Mouse (Mus musculus) heart, embryonic 16.5 days (tissue): ENCODE measurements around the gene Zfp385b. TPM values are rescaled to one million over a fixed set of nuclear protein-coding genes. Genes with fewer than 3 reads are reported as not detected.

Experiments used
- ATAC-seq: fragments of 200-750 bp; cut with Nextera tagmentation; replicated peaks from 2 replicates; pipeline ENCODE4 v1.8.0; 2017; ENCODE audit warnings: moderate number of reproducible peaks; ENCODE audit not compliant: insufficient read depth, low FRiP score; ENCODE audit errors: extremely low read depth
- H3K27ac ChIP-seq: fragments of 300-500 bp; sonication (generic); 2 replicates; pipeline ENCODE4 v1.5.1; 2014; ENCODE audit warnings: mild to moderate bottlenecking, low read length, control low read depth, moderate library complexity
- H3K27me3 ChIP-seq: fragments of 300-500 bp; sonication (generic); 2 replicates; pipeline ENCODE4 v1.6.1; 2014; ENCODE audit warnings: low read length, mixed read lengths; ENCODE audit not compliant: control insufficient read depth, insufficient read depth
- H3K36me3 ChIP-seq: fragments of 300-500 bp; sonication (generic); 2 replicates; pipeline ENCODE4 v1.6.1; 2014; ENCODE audit not compliant: control insufficient read depth, insufficient read depth
- H3K4me1 ChIP-seq: fragments of 300-500 bp; sonication (generic); 2 replicates; pipeline ENCODE4 v1.6.1; 2014; ENCODE audit warnings: low read length, mixed read lengths; ENCODE audit not compliant: control insufficient read depth, insufficient read depth
- H3K4me2 ChIP-seq: fragments of 300-500 bp; sonication (generic); 2 replicates; pipeline ENCODE4 v1.6.1; 2014; ENCODE audit warnings: low read depth, mild to moderate bottlenecking, control low read depth, low read length
- H3K4me3 ChIP-seq: fragments of 300-500 bp; sonication (generic); 2 replicates; pipeline ENCODE4 v1.5.1; 2014; ENCODE audit warnings: mild to moderate bottlenecking, control low read depth, low read length
- H3K9ac ChIP-seq: fragments of 300-500 bp; sonication (generic); 2 replicates; pipeline ENCODE4 v1.6.1; 2014; ENCODE audit warnings: low read length, control low read depth
- H3K9me3 ChIP-seq: fragments of 300-500 bp; sonication (generic); replicated peaks from 2 replicates; pipeline ENCODE4 v1.6.1; 2016; ENCODE audit warnings: low read length; ENCODE audit not compliant: control insufficient read depth
- WGBS: fragments of 180-500 bp; shearing (Covaris S2); extraction: QIAGEN DNeasy Blood & Tissue Kit; methylation state at CpG from one replicate; pipeline ENCODE4 v1.1.7; 2014; 5-methylcytosine and 5-hydroxymethylcytosine counted together
- polyA plus RNA-seq: library from polyadenylated mRNA; unstranded; fragments of >200 nt; fragmentation: Nextera tagmentation; extraction: Ambion mirVana; gene quantifications from 2 replicates; pipeline ENCODE4 v1.2.1, GENCODE M21; 2015

Zfp385b gene
- polyA plus RNA-seq, 1 experiment from 2014 or later = 3.8 TPM

DNA sequence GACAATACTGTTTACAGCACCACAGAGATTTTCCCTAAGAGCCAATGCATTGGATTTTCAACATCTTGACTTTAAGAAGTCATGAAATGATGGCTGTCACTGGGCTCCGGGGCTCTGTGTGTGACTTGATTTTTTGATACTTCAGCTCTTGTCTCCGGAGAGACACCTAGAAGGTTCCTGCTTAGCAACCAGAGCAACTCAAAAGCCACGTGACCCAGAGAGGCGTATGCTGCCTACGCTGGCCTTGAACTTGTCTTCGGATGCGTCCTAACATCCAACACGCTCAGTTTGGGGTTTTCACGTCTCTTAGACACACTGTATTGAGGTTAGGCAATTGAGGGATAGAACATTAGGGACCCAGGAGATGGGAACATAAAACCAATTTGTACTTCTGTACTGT is 407.3 kb downstream of the Zfp385b start:
- WGBS = 87% methylated on average over 9 of the region's 9 CpGs
- no peak overlapping the region for H3K27ac ChIP-seq
- ATAC-seq = no peak

DNA sequence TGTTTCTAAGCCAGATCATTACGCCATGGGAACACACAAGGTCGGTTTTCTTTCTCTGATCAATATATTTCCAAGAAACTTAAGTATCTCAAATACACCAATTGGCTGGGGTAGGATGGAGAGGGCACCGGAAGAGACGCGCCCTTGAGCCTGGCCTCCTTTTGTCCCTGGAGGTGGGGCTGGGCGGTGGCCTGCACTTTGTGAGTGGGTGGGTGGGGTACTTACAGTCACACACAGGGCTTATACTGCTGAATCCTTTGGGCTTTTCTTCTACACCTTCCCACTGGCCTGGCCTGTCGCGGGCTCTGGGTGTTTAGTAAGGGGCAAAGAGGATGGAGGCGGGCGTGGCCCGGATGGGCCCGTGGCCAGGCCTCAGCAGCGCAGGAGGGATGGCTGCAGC is 407.8 kb downstream of the Zfp385b start:
- Histone ChIP-seq H3K9ac (no peak overlapping the region), H3K9me3 (no peaks in the 10 kb centered on the region), H3K4me1 (no peaks in the 10 kb centered on the region), H3K4me3 (no peak overlapping the region), H3K4me2 (no peak overlapping the region), H3K27me3 (no peaks in the 10 kb centered on the region), H3K27ac (no peak overlapping the region), H3K36me3 (no peaks in the 10 kb centered on the region)
- 73% methylated on average over 13 of the region's 13 CpGs for WGBS
- ATAC-seq = no peak

More for the DNA sequence above, 407.3 kb downstream of the Zfp385b start:
- Histone ChIP-seq H3K36me3 (no peaks in the 10 kb centered on the region), H3K4me3 (no peak overlapping the region), H3K4me2 (no peak overlapping the region), H3K4me1 (no peaks in the 10 kb centered on the region), H3K9me3 (no peaks in the 10 kb centered on the region), H3K27me3 (no peaks in the 10 kb centered on the region), H3K9ac (no peak overlapping the region)

DNA sequence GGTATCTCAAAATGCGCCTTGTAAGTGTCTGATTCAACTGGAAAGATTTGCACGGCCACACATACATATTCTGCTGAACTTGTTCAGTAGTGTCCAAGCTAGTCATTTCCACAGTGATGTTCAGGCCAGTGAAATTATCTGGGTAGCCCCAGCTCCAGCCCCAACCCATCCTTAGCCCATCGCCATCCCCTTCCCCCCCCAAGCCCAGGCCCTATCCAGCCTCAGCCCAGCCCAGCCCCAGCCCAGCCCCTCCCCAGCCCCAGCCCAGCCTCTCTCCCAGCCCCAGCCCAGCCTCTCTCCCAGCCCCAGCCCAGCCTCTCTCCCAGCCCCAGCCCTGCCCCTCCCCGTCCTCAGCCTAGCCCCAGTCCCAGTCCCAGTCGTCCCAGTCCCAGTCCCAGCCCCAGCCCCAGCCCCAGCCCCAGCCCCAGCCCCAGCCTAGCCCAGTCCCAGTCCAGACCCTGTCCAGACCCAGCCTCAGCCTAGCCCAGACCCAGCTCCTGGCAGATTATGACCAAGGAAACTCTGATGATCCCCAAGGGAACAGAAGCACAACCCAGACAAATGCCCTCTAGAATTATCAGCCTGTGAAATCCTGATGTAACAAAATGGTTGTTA is 409.8 kb downstream of the Zfp385b start:
- ATAC-seq = no peak
- H3K4me2 ChIP-seq = no peak overlapping the region
- H3K36me3 ChIP-seq = no peaks in the 10 kb centered on the region
- 47% methylated on average over 5 of the region's 5 CpGs for WGBS
- no peaks in the 10 kb centered on the region for H3K27me3 ChIP-seq
- H3K4me3 ChIP-seq = no peak overlapping the region
- H3K4me1 ChIP-seq = no peaks in the 10 kb centered on the region
- H3K9me3 ChIP-seq = no peaks in the 10 kb centered on the region
- H3K27ac ChIP-seq = no peak overlapping the region
- no peak overlapping the region for H3K9ac ChIP-seq

DNA sequence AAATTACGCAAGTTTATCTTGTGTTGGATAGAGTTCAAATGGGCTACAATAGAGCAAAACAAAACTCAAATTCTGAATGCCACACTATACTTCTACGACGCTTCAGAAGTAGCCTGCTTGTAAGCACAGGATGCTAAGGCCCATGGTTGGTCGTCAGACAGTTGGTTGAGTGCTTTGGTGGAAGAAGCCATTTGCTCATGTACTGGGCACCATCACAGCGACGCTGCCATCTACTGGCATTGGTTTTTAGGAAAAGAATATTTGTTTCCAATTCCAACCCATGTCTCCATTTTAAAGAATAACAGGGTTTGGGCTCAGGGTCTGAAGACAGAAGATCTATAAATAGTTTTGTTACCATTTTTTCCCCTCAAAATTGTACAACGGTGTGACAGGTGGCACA is 410.5 kb downstream of the Zfp385b start:
- WGBS = 60% methylated on average over 7 of the region's 7 CpGs
- no peak overlapping the region for H3K9ac ChIP-seq
- no peak overlapping the region for H3K4me2 ChIP-seq
- no peaks in the 10 kb centered on the region for H3K9me3 ChIP-seq
- no peak overlapping the region for H3K4me3 ChIP-seq
- H3K27ac ChIP-seq = no peak overlapping the region
- H3K27me3 ChIP-seq = no peaks in the 10 kb centered on the region
- ATAC-seq = no peak
- H3K4me1 ChIP-seq = no peaks in the 10 kb centered on the region
- no peaks in the 10 kb centered on the region for H3K36me3 ChIP-seq

DNA sequence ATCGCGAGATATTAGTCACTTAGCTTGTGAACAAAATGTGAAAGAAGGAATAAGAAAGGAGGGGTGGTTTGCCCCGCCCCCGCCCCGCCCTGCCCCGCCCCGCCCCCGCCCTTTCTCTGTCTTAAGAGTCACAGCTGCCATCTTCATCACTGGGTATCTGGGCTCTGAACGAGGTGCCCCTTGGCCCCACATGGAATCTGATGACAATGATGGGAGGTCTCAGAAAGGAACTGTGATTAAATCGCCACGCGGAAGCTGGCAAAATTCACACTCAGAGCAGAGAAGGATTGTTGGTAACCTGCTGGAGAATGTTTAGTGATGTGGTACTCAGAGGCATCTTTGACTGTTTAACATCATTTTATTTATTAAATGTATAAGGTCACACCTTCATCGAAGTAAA is 417.1 kb downstream of the Zfp385b start:
- H3K9me3 ChIP-seq = no peaks in the 10 kb centered on the region
- no peak overlapping the region; the same call in 1 of the 2 replicates for H3K9ac ChIP-seq
- H3K36me3 ChIP-seq = no peaks in the 10 kb centered on the region
- no peak for ATAC-seq
- peaks cover 3% of the 10 kb centered on the region for H3K4me1 ChIP-seq
- H3K27ac ChIP-seq = no peak overlapping the region
- peak overlapping the region; percentile 34 for H3K4me3 ChIP-seq
- H3K4me2 ChIP-seq = peak overlapping the region; percentile 63
- H3K27me3 ChIP-seq = no peaks in the 10 kb centered on the region
- 22% methylated on average over 13 of the region's 13 CpGs for WGBS

DNA sequence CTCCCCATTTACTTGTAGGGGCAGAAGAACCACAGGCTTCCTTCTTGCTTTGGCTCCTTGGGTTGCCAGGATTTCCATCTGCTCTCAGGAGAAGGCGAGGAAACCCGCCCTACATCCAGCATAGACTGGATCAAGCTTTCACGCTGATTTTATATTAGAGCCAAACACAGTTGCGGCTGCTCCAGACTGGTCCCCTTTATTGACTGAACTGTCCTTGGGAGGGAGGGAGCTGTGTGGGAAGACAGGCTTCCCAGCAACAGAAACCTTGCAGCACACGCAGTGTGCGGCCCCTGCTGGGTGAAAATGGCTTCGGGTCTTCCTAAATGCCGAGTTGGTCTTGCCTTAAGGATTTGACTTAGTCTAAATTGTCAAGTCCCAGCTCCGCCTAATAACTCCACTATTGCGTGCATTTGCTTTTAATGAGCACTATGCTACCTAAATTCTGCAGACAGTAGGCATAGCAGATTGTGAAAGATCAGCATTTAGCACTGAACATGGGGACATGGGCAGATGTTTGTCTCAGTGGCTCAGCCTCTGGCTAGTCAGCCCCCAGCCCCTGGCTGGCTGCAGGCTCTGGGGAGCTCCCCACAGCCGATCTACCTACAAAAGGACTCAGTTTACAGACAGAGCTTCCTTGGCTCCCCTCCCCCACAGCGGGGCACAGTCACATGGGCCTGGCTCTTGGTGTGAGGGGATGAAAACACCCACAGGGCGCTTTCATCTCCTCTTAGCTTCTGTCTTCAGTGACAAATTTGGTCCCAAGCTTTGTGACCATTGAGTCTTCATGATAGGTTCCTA is 417.8 kb downstream of the Zfp385b start:
- Histone ChIP-seq H3K27ac (no peak overlapping the region), H3K9me3 (no peaks in the 10 kb centered on the region), H3K4me2 (peak overlapping the region; percentile 63), H3K4me3 (peak overlapping the region; percentile 34), H3K27me3 (no peaks in the 10 kb centered on the region), H3K36me3 (no peaks in the 10 kb centered on the region), H3K4me1 (peaks cover 3% of the 10 kb centered on the region), H3K9ac (peak overlapping the region; percentile 6; the same call in 1 of the 2 replicates)
- 11% methylated on average over 13 of the region's 13 CpGs for WGBS
- 0 out of 2 replicates have a peak, but pooled peaks have one; percentile 45 for ATAC-seq

DNA sequence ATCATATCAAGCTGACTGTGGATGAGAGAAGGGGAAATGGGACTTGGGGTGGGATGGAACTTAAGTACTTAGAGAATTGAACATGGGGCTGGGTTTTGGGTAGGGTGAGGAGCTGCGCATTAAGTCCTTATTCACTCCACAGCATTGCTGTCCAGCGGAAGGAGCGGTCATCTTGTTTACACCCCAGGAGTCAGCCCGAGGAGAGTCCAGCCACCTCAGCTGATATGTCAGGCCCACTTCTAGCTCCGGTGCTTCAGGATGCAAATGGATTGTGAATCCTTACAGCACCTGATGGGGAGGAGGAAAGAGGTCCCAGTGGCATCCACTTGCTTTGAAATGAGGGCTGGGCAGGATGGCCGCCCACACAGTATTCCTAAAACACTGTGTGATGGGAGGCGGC is 425.6 kb downstream of the Zfp385b start:
- Histone ChIP-seq H3K4me1 (peaks cover 6% of the 10 kb centered on the region), H3K27me3 (no peaks in the 10 kb centered on the region), H3K9ac (no peak overlapping the region), H3K27ac (no peak overlapping the region), H3K4me2 (no peak overlapping the region), H3K36me3 (no peaks in the 10 kb centered on the region), H3K4me3 (no peak overlapping the region), H3K9me3 (no peaks in the 10 kb centered on the region)
- ATAC-seq = no peak
- WGBS = 86% methylated on average over 7 of the region's 7 CpGs

DNA sequence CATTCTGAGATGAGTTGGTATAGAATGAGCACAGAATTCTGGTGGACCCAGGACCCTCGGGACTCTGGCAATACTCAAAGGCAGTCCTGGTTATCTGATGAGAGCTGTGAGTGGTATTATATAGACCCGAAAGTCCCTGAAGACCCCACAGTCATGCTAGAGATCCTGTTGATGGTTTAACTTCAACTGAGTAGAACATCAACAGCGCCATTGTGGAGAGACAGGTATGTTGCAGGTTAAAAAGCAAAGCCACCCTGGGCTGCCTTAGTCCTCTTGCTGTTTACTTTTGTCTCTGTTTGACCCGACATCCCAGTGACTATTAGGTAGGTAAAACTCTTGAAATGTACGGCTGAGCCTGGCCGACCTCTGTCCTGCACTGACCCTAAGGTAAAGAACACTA is 431.3 kb downstream of the Zfp385b start:
- H3K36me3 ChIP-seq = no peaks in the 10 kb centered on the region
- H3K4me2 ChIP-seq = no peak overlapping the region
- no peak overlapping the region for H3K9ac ChIP-seq
- peaks cover 5% of the 10 kb centered on the region for H3K4me1 ChIP-seq
- no peaks in the 10 kb centered on the region for H3K27me3 ChIP-seq
- 79% methylated on average over 6 of the region's 6 CpGs for WGBS
- no peaks in the 10 kb centered on the region for H3K9me3 ChIP-seq
- H3K27ac ChIP-seq = no peak overlapping the region
- H3K4me3 ChIP-seq = no peak overlapping the region
- no peak for ATAC-seq

DNA sequence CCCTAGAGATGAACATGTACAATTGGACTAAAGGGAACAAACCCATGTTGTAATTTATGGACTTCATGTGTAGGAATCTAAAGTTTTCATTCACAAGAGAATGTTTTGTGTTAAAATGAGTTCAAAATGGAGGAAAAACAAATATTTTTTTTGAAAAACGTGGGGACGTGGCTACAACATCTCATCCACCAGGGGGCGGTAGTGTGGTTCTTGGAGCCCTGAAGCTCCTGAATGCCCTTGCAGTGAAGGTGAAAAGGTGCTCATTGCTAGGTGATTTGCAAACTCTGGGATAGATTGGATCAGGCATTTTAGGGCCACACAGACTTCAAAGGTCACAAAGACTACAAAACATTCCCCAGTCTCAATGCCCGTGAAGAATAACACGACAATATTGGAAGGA is 432.9 kb downstream of the Zfp385b start:
- Histone ChIP-seq H3K9me3 (no peaks in the 10 kb centered on the region), H3K27ac (no peak overlapping the region), H3K27me3 (no peaks in the 10 kb centered on the region), H3K4me3 (no peak overlapping the region), H3K36me3 (no peaks in the 10 kb centered on the region), H3K4me2 (no peak overlapping the region), H3K4me1 (no peaks in the 10 kb centered on the region), H3K9ac (no peak overlapping the region)
- no peak for ATAC-seq
- 22% methylated on average over 5 of the region's 5 CpGs for WGBS
